Mouse (Mus musculus): Measurements from ENCODE around the gene Cmtm8.

Cmtm8 gene

GRCm38 (mm10) chr9:114785432-114786125 is 58.4 kb downstream of the Cmtm8 start:
- no peak for DNase-seq (ENCODE audit: low spot score)

- DNase-seq (ENCODE audit: low spot score), result peak; percentile 79
These were observed 62.3 kb downstream of the Cmtm8 start, which contains the start of gene Cmtm7 for GRCm38 (mm10) chr9:114781526-114782212. Gene Cmtm7, minus strand, starts transcription at chr9:114781856.

GRCm38 (mm10) chr9:114780746-114781525 is 63.0 kb downstream of the Cmtm8 start:
- DNase-seq (ENCODE audit: low spot score), result peak; percentile 51

GRCm38 (mm10) chr9:114779984-114780745 is 63.8 kb downstream of the Cmtm8 start:
- no peak for DNase-seq (ENCODE audit: low spot score)

- no peak for DNase-seq (ENCODE audit: low spot score)
These were observed 65.1 kb downstream of the Cmtm8 start for GRCm38 (mm10) chr9:114778877-114779276.

GRCm38 (mm10) chr9:114778047-114778390 is 65.9 kb downstream of the Cmtm8 start:
- no peak for DNase-seq (ENCODE audit: low spot score)

GRCm38 (mm10) chr9:114777178-114778046 is 66.5 kb downstream of the Cmtm8 start:
- DNase-seq (ENCODE audit: low spot score), result no peak

- DNase-seq (ENCODE audit: low spot score), result no peak
These were observed 67.6 kb downstream of the Cmtm8 start for GRCm38 (mm10) chr9:114776361-114776760.

- no peak for DNase-seq (ENCODE audit: low spot score)
These were observed 68.7 kb downstream of the Cmtm8 start for GRCm38 (mm10) chr9:114775272-114775671.

GRCm38 (mm10) chr9:114774629-114775028 is 69.3 kb downstream of the Cmtm8 start:
- DNase-seq (ENCODE audit: low spot score), result no peak

- DNase-seq (ENCODE audit: low spot score), result no peak
These were observed 72.4 kb downstream of the Cmtm8 start for GRCm38 (mm10) chr9:114771565-114771964.

GRCm38 (mm10) chr9:114770224-114770623 is 73.7 kb downstream of the Cmtm8 start:
- DNase-seq (ENCODE audit: low spot score), result no peak

GRCm38 (mm10) chr9:114768066-114768465 is 75.9 kb downstream of the Cmtm8 start:
- no peak for DNase-seq (ENCODE audit: low spot score)

- no peak for DNase-seq (ENCODE audit: low spot score)
These were observed 76.4 kb downstream of the Cmtm8 start for GRCm38 (mm10) chr9:114767507-114767906.

- DNase-seq (ENCODE audit: low spot score), result no peak
These were observed 76.9 kb downstream of the Cmtm8 start for GRCm38 (mm10) chr9:114767030-114767429.

- DNase-seq (ENCODE audit: low spot score), result no peak
These were observed 80.6 kb downstream of the Cmtm8 start for GRCm38 (mm10) chr9:114763341-114763740.

GRCm38 (mm10) chr9:114761848-114762247 is 82.1 kb downstream of the Cmtm8 start:
- no peak for DNase-seq (ENCODE audit: low spot score)

- no peak for DNase-seq (ENCODE audit: low spot score)
These were observed 83.6 kb downstream of the Cmtm8 start for GRCm38 (mm10) chr9:114760353-114760752.

GRCm38 (mm10) chr9:114759886-114760285 is 84.1 kb downstream of the Cmtm8 start:
- no peak for DNase-seq (ENCODE audit: low spot score)

GRCm38 (mm10) chr9:114758801-114759200 is 85.2 kb downstream of the Cmtm8 start:
- DNase-seq (ENCODE audit: low spot score), result no peak

GRCm38 (mm10) chr9:114758272-114758671 is 85.7 kb downstream of the Cmtm8 start:
- DNase-seq (ENCODE audit: low spot score), result no peak

Data from ovary, postnatal 36 days (tissue).